Mouse (Mus musculus) frontal cortex, adult 2 months (tissue): ENCODE results near the gene Ctrl. TPM values are rescaled to one million over a fixed set of nuclear protein-coding genes. Genes with fewer than 3 reads are reported as not detected.

Experiments
- polyA plus RNA-seq: library from polyadenylated mRNA; depleted of rRNA; stranded (reverse); fragments of >200 nt; gene quantifications from 2 replicates; pipeline ENCODE4 v1.2.3, GENCODE M21; 2012; rRNA removed

Ctrl gene
- polyA plus RNA-seq, 1 experiment, result 4.5 TPM

Other genes with a start within 250 kb of the Ctrl start
- gene Carmil2, start 247.6 kb downstream of the Ctrl start, polyA plus RNA-seq, result 33.6 and 37.2 TPM in 2 replicates
- gene Acd, start 232.8 kb downstream of the Ctrl start, polyA plus RNA-seq, result 42.5 and 46.0 TPM in 2 replicates
- gene Pard6a, start 232.7 kb downstream of the Ctrl start, polyA plus RNA-seq, result 49.5 and 57.0 TPM in 2 replicates
- 0.38 and 0.92 TPM in 2 replicates for gene 4933405L10Rik, start 226.2 kb downstream of the Ctrl start, polyA plus RNA-seq
- 15.6 and 16.0 TPM in 2 replicates for gene Enkd1, start 225.7 kb downstream of the Ctrl start, polyA plus RNA-seq
- gene Gfod2, start 175.2 kb downstream of the Ctrl start, polyA plus RNA-seq, result 18.1 and 21.5 TPM in 2 replicates
- 24.2 and 28.5 TPM in 2 replicates for gene Ranbp10, start 106.5 kb downstream of the Ctrl start, polyA plus RNA-seq
- 0.17 TPM in 1 of 2 replicates, not detected in the other for gene Tsnaxip1, start 106.1 kb downstream of the Ctrl start, polyA plus RNA-seq
- 31.5 and 32.3 TPM in 2 replicates for gene Cenpt, start 80.6 kb downstream of the Ctrl start, polyA plus RNA-seq
- gene Thap11, start 78.7 kb downstream of the Ctrl start, polyA plus RNA-seq, result 47.0 and 47.1 TPM in 2 replicates
- 79.7 and 94.9 TPM in 2 replicates for gene Nutf2, start 73.3 kb downstream of the Ctrl start, polyA plus RNA-seq
- 71.6 and 78.3 TPM in 2 replicates for gene Edc4, start 53.0 kb downstream of the Ctrl start, polyA plus RNA-seq
- 4.2 and 8.1 TPM in 2 replicates for gene Nrn1l, start 40.3 kb downstream of the Ctrl start, polyA plus RNA-seq
- gene Pskh1, start 33.4 kb downstream of the Ctrl start, polyA plus RNA-seq, result 13.3 TPM in 2 replicates
- gene Psmb10, start 4.6 kb upstream of the Ctrl start, polyA plus RNA-seq, result 115 and 125 TPM in 2 replicates
- 75.1 and 75.6 TPM in 2 replicates for gene Lcat, start 9.5 kb upstream of the Ctrl start, polyA plus RNA-seq
- 24.9 and 28.3 TPM in 2 replicates for gene Slc12a4, start 32.2 kb upstream of the Ctrl start, polyA plus RNA-seq
- gene Dpep3, start 45.6 kb upstream of the Ctrl start, polyA plus RNA-seq, result not detected in 2 replicates
- gene Dus2, start 57.5 kb upstream of the Ctrl start, polyA plus RNA-seq, result 27.1 and 28.5 TPM in 2 replicates
- gene Dpep2nb, start 72.1 kb upstream of the Ctrl start, polyA plus RNA-seq, result not detected in 2 replicates
- gene Ddx28, start 78.0 kb upstream of the Ctrl start, polyA plus RNA-seq, result 9.6 and 11.4 TPM in 2 replicates
- 7.7 TPM in 2 replicates for gene Nfatc3, start 125.0 kb upstream of the Ctrl start, polyA plus RNA-seq
- 0.21 and 0.24 TPM in 2 replicates for gene Esrp2, start 203.1 kb upstream of the Ctrl start, polyA plus RNA-seq
- gene Pla2g15, start 216.5 kb upstream of the Ctrl start, polyA plus RNA-seq, result 17.6 and 17.7 TPM in 2 replicates
- 30.3 and 31.7 TPM in 2 replicates for gene Slc7a6, start 235.0 kb upstream of the Ctrl start, polyA plus RNA-seq